Mouse (Mus musculus) MEL (cell line): ENCODE data around the gene Ifnar1.

Source experiments
- CHD1 ChIP-seq: IDR thresholded peaks from 2 replicates; pipeline ENCODE4 v1.6.1; 2012; ENCODE audit warnings: low read depth, mild to moderate bottlenecking, inconsistent platforms, low read length, improper control_type of control experiment
- RCOR1 ChIP-seq: IDR thresholded peaks from 2 replicates; pipeline ENCODE4 v1.6.1; 2012; ENCODE audit warnings: low read depth, mild to moderate bottlenecking, inconsistent platforms, low read length, improper control_type of control experiment

- TF ChIP-seq CHD1 (no peak), RCOR1 (no peak)
Measured at GRCm38 (mm10) chr16:91498041-91498440, 13.0 kb downstream of the Ifnar1 start.
